Mouse (Mus musculus) hindbrain, embryonic 10.5 days (tissue): ENCODE results near the gene Arhgef3. TPM values are rescaled to one million over a fixed set of nuclear protein-coding genes. Genes with fewer than 3 reads are reported as not detected.

ENCODE experiments used
- DNase-seq: peaks from one replicate; pipeline ENCODE4 v3.0.0-alpha.2; 2017; ENCODE audit warnings: low spot score
- H3K27ac ChIP-seq: fragments of 300-500 bp; sonication (generic); 2 replicates; pipeline ENCODE4 v1.5.1; 2016; ENCODE audit warnings: mild to moderate bottlenecking, moderate library complexity
- H3K27me3 ChIP-seq: fragments of 300-500 bp; sonication (generic); 2 replicates; pipeline ENCODE4 v1.6.1; 2016; ENCODE audit warnings: mild to moderate bottlenecking; ENCODE audit not compliant: poor library complexity, insufficient read depth, severe bottlenecking
- H3K36me3 ChIP-seq: fragments of 300-500 bp; sonication (generic); 2 replicates; pipeline ENCODE4 v1.6.1; 2016; ENCODE audit warnings: mild to moderate bottlenecking, moderate library complexity
- H3K4me1 ChIP-seq: fragments of 300-500 bp; sonication (generic); replicated peaks from 2 replicates; pipeline ENCODE4 v1.6.1; 2016; ENCODE audit warnings: mild to moderate bottlenecking
- H3K4me3 ChIP-seq: fragments of 300-500 bp; sonication (generic); 2 replicates; pipeline ENCODE4 v1.5.1; 2016; ENCODE audit warnings: mild to moderate bottlenecking, moderate library complexity
- H3K9me3 ChIP-seq: fragments of 300-500 bp; sonication (generic); 2 replicates; pipeline ENCODE4 v1.6.1; 2016; ENCODE audit warnings: mild to moderate bottlenecking, moderate library complexity
- WGBS: fragments of 180-500 bp; shearing (Covaris S2); methylation state at CpG from one replicate; pipeline ENCODE4 v1.1.7; 2016; 5-methylcytosine and 5-hydroxymethylcytosine counted together
- polyA plus RNA-seq: library from polyadenylated mRNA; unstranded; fragments of >200 nt; fragmentation: Nextera tagmentation; extraction: Ambion mirVana; gene quantifications from 2 replicates; pipeline ENCODE4 v1.2.1, GENCODE M21; 2016

Gene Arhgef3
- polyA plus RNA-seq, 1 experiment from 2014 or later = 3.6 TPM

DNA sequence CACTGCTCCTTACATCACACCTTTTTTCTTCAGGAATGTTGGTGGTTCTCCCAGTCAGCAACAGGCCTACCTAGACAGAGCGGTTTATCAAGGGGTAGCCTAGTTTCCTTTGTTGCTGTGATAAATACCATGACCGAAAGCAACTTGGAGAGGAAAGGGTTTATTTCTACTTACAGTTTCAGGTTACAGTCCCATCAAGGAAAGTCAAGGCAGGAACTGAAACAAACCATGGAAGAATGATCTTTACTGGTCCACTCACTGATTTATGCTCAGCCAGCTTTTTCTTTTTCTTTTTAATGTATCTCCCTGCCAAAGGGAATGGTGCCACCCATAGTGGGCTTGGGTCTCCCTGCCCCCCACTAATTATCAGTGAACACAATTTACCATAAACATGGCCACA is 291.2 kb downstream of the Arhgef3 start:
- DNase-seq = no peak
- H3K4me3 ChIP-seq = no peak overlapping the region

DNA sequence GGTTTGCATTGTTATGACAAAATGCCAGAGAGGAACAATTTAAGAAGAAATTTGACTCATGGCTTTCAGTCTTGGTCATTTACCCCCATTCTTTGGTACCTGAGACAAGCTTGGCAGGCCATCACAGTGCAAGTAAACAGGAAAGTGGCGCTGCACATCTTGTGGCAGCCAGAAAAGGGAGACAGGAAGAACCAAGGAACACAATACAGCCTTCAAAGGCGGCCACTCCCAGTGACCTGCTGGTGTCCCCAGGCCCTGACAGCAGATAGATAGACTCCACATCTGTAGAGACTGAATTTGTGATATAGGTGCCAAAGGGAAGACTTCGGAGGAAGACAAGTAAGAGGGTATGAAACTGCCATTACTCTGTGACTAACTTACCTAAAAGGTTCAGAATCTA is 293.5 kb downstream of the Arhgef3 start:
- Histone ChIP-seq H3K4me3 (no peak overlapping the region), H3K9me3 (peaks cover 7% of the 10 kb centered on the region; the same call in 1 of the 2 replicates), H3K27me3 (no peaks in the 10 kb centered on the region), H3K36me3 (no peaks in the 10 kb centered on the region), H3K27ac (no peak overlapping the region), H3K4me1 (no peaks in the 10 kb centered on the region)
- 87% methylated on average over 3 of the region's 3 CpGs for WGBS
- no peak for DNase-seq

More for the DNA sequence above, 291.2 kb downstream of the Arhgef3 start:
- Histone ChIP-seq H3K9me3 (peaks cover 7% of the 10 kb centered on the region; the same call in 1 of the 2 replicates), H3K36me3 (no peaks in the 10 kb centered on the region), H3K4me1 (no peaks in the 10 kb centered on the region), H3K27ac (no peak overlapping the region), H3K27me3 (no peaks in the 10 kb centered on the region)
- WGBS = 93% methylated on average over 2 of the region's 2 CpGs

DNA sequence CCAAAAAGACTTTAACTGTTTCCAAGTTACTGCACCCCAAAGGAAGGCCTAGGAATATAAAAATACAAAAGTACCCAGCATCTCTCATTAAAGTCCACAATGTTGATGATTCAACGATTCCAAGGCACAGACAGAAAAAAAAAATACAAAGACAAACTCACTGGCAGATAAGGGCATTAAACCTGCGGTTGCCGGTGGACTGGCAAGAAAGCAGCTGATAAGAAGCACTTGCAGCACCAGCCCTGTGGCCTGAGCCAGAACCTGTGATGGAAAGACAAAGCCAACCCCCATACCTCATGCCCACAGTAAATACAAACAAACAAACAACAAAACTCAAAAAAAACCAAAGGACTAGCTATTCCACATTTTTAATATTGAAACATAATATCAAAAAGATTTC is 295.0 kb downstream of the Arhgef3 start:
- no peaks in the 10 kb centered on the region for H3K4me1 ChIP-seq
- no peak overlapping the region for H3K4me3 ChIP-seq
- DNase-seq = no peak

DNA sequence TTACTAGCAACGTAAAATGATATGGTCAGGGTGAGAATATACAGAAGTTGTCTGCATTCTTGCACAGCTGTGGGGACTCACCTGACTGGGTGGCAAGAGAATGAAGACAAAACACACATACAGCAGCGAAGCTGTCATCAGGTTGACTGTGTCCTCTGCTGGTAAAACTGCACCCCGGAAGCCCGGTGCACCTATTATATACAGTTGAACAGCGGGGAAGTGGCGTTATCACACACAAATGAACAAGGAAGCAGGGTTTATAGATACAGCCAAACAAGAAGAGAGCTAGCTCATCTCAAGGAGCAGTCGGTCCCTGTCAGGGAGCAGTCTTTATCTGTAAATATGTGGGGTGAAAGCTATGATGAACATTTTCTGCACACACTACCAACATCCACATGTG is 296.8 kb downstream of the Arhgef3 start:
- 93% methylated on average over 7 of the region's 7 CpGs for WGBS
- Histone ChIP-seq H3K4me3 (no peak overlapping the region), H3K4me1 (no peaks in the 10 kb centered on the region), H3K36me3 (no peaks in the 10 kb centered on the region), H3K27me3 (no peaks in the 10 kb centered on the region), H3K9me3 (peaks cover 7% of the 10 kb centered on the region; the same call in 1 of the 2 replicates), H3K27ac (no peak overlapping the region)
- DNase-seq = no peak

More for the DNA sequence above, 295.0 kb downstream of the Arhgef3 start:
- no peaks in the 10 kb centered on the region for H3K27me3 ChIP-seq
- H3K9me3 ChIP-seq = peaks cover 7% of the 10 kb centered on the region; the same call in 1 of the 2 replicates
- H3K36me3 ChIP-seq = no peaks in the 10 kb centered on the region
- WGBS = 91% methylated on average over 3 of the region's 3 CpGs
- no peak overlapping the region for H3K27ac ChIP-seq

DNA sequence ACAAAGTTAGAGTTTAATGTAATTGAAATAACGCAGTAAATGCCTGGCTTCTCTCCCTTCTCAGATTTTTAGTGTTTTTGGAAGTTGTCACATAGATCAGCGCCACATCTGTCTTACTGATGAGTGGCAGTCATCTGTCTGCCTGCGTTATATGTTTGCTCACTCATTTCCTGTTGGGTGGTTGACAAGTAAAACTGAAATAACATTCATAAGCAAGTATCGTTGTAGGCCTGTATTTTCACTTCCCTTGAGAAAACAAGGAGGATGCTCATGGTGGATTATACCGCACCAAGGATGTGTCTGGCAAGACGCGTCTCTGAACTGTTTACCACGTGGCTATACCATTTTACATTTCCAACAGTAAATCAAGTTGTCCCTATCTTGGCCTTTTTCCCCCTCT is 298.0 kb downstream of the Arhgef3 start:
- Histone ChIP-seq H3K4me1 (no peaks in the 10 kb centered on the region), H3K4me3 (no peak overlapping the region), H3K27ac (no peak overlapping the region), H3K9me3 (peaks cover 7% of the 10 kb centered on the region; the same call in 1 of the 2 replicates), H3K27me3 (no peaks in the 10 kb centered on the region), H3K36me3 (no peaks in the 10 kb centered on the region)
- no peak for DNase-seq
- WGBS = 85% methylated on average over 8 of the region's 8 CpGs

DNA sequence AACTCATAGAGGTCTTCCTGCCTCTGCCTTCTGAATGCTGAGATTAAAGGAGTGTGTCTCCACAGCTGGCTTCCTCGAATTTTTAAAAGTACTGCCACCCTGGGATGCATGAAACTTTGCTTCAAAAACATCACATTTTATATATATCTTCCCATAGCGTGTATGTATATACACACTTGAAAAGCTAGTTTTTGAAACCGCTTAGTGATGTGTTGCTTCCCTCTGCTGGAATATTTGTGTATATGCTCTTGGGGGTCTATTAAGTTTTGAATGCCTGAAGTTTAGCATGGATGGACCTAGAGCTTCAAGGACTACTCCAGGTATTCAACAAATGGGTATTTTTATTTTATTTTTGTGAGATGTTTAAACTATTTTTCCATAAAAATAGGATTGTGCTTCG is 299.3 kb downstream of the Arhgef3 start:
- no peak for DNase-seq
- H3K9me3 ChIP-seq = peaks cover 7% of the 10 kb centered on the region; the same call in 1 of the 2 replicates
- no peaks in the 10 kb centered on the region for H3K4me1 ChIP-seq
- no peaks in the 10 kb centered on the region for H3K27me3 ChIP-seq
- no peak overlapping the region for H3K27ac ChIP-seq
- WGBS = 55% methylated on average over 4 of the region's 4 CpGs
- H3K36me3 ChIP-seq = no peaks in the 10 kb centered on the region
- no peak overlapping the region for H3K4me3 ChIP-seq

DNA sequence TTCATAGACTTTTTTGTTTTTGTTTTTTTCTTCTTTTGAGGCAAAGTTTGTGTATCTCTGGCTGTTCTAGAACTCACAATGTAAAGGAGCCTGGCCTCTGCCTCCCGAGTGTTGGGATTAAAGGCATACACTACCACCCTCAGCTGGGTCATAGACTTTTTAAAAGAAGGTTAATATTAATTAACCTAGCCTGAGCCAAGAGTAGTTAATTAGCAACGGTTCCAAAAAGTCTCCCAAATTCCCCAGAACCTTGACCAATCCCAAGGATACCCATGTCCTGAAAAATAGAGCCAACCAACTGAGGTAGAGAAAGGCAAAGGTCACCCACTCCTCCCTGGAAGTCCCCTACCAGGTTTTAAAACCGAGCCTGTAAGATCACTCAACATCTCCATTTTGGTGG is 306.1 kb downstream of the Arhgef3 start:
- Histone ChIP-seq H3K36me3 (no peaks in the 10 kb centered on the region), H3K27me3 (no peaks in the 10 kb centered on the region), H3K27ac (no peak overlapping the region), H3K9me3 (0 out of 2 replicates have a peak, but pooled peaks cover 2% of the 10 kb centered on the region), H3K4me1 (no peaks in the 10 kb centered on the region), H3K4me3 (no peak overlapping the region)
- no peak for DNase-seq
- WGBS = 83% methylated on average over 3 of the region's 3 CpGs

DNA sequence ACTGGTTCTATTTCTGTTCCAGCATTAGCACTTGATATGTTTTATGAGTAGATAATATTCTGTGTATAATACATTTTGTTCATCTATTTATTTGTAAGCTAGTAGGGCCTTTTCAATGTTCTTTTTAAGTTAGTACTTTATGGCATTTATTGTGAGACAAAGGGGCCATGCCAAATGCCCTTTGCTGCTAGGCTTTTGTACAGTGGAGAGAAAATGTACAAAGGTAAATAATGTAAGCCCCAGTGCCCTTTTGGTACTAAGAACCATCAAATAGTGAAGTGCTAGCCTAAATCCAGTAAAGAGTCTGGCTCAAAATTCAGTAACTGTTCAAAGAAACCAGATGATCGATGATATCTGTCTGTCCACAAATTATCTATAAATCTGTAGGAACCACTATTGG is 307.6 kb downstream of the Arhgef3 start:
- Histone ChIP-seq H3K27me3 (peaks cover 5% of the 10 kb centered on the region), H3K27ac (no peak overlapping the region), H3K9me3 (peaks cover 2% of the 10 kb centered on the region; the same call in 1 of the 2 replicates), H3K4me1 (no peaks in the 10 kb centered on the region), H3K36me3 (no peaks in the 10 kb centered on the region), H3K4me3 (no peak overlapping the region)
- WGBS = 93% methylated on average over 1 of the region's 1 CpGs
- DNase-seq = no peak

DNA sequence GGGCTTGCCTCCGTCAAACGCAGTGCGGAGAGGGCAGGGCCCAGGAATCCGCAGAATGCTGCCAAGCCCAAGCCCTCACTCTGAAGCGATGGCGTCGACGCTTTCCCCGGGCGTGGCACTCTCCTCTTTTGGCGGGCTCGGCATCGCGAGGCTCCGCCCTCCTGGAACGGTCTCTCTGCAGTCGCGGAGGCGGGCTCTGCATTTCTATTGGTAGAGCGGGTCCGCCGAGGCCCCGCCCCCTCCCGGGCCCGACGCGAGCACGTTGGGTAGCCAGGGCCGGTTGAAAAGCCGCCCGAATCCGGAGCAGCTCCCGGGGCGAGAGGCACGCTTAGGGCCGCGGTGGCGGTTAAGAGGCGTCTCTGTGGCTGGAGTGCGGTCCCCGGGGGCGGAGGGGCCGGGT is 313.9 kb downstream of the Arhgef3 start, which contains the start of gene Fam208a:
TSS of gene Fam208a (plus strand) at position 262 of the 400 bp plus-strand sequence.
- Histone ChIP-seq H3K36me3 (peaks cover 33% of the 10 kb centered on the region), H3K27me3 (peaks cover 16% of the 10 kb centered on the region), H3K4me3 (peak within 1 kb of the TSS; percentile 74), H3K4me1 (peaks cover 14% of the 10 kb centered on the region), H3K9me3 (peaks cover 24% of the 10 kb centered on the region), H3K27ac (peak within 1 kb of the TSS; percentile 99)
- WGBS = 1% methylated on average over 43 of the region's 43 CpGs
- DNase-seq = peak; percentile 91

DNA sequence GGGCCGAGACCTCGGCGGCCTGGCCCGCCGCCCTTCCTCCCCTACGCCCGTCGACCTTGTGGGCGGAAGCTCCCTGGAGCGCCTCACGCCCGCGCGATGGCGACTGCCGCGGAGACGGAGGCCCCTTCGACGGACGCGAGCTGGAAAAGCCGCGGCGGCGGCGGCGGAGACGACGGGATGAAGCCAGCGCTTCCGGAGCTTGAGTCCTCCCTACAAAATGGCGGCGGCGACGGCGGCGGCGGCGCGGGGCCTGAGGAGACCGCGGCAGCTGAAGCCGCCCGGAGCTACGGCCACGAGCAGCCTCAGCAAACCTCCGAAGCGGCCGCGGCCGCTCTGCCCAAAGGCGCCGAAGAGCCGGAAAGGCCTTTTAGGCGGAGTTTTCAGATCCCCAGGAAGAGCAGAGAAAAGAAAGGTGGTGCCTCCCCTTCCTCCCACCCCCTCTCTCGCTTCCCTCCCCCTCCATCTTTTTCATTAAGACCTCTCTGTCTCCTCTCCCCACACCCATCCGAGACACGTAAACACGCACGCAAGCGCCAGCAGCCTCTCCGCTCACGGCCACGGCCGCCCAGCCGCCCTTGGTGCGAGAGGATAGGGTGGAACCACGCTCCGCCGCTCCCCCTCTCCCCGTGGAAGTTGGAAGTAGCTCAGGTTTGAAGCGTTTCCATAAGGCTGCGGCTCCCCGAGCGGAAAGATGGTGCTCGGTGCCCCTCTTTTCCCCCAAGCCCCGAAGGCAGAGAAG is 314.4 kb downstream of the Arhgef3 start:
- peaks cover 24% of the 10 kb centered on the region for H3K9me3 ChIP-seq
- peak; percentile 77 for DNase-seq
- peak overlapping the region; percentile 99 for H3K27ac ChIP-seq
- peak overlapping the region; percentile 74 for H3K4me3 ChIP-seq
- WGBS = under 1% methylated on average over 78 of the region's 78 CpGs
- peaks cover 16% of the 10 kb centered on the region for H3K27me3 ChIP-seq
- peaks cover 39% of the 10 kb centered on the region for H3K36me3 ChIP-seq
- peaks cover 14% of the 10 kb centered on the region for H3K4me1 ChIP-seq

DNA sequence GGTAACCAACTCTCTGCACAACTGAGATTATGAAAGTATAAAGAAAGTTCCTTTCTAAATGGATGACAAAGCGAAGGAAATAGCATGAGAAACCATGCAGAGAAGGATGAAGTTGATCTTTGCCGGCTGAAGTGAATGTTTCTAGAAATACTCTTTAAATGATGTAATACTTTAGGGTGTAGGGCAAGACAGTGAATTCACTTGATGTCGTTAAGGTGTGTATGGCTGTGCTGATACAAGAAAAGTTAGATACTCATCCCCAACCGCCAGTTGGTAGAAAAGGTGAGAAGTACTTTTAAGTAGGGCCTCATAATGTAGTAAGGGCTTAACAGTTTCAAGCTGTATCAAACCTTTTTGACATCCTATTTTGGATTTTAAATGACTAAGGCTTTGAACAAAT is 315.6 kb downstream of the Arhgef3 start:
- peaks cover 16% of the 10 kb centered on the region for H3K27me3 ChIP-seq
- WGBS = 96% methylated on average over 4 of the region's 4 CpGs
- H3K4me1 ChIP-seq = peaks cover 14% of the 10 kb centered on the region
- DNase-seq = no peak
- H3K4me3 ChIP-seq = peak overlapping the region; percentile 74
- peaks cover 22% of the 10 kb centered on the region for H3K9me3 ChIP-seq
- no peak overlapping the region for H3K27ac ChIP-seq
- peaks cover 48% of the 10 kb centered on the region for H3K36me3 ChIP-seq

DNA sequence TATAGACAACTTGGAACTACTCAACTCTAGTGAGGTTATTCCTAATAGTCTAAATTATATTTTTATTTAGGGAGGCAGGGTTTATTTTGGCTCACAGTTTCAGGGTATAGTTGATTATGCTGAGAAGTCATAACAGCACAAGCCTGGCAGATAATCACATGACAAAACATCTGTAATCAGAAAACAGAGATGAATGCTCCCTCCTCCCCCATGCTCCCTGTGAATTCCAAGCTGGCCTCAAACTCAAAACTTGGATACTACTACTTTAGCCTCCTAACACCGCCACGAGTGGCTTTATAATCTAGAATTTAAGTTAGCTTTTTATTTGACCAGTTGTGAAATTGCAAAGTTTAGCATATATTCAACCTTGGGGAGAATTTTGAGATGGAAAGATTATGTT is 317.4 kb downstream of the Arhgef3 start:
- no peak for DNase-seq
- 93% methylated on average over 2 of the region's 2 CpGs for WGBS
- peaks cover 14% of the 10 kb centered on the region for H3K4me1 ChIP-seq
- H3K9me3 ChIP-seq = peaks cover 22% of the 10 kb centered on the region
- H3K36me3 ChIP-seq = peaks cover 58% of the 10 kb centered on the region
- no peak overlapping the region for H3K4me3 ChIP-seq
- no peak overlapping the region for H3K27ac ChIP-seq
- H3K27me3 ChIP-seq = peaks cover 14% of the 10 kb centered on the region

DNA sequence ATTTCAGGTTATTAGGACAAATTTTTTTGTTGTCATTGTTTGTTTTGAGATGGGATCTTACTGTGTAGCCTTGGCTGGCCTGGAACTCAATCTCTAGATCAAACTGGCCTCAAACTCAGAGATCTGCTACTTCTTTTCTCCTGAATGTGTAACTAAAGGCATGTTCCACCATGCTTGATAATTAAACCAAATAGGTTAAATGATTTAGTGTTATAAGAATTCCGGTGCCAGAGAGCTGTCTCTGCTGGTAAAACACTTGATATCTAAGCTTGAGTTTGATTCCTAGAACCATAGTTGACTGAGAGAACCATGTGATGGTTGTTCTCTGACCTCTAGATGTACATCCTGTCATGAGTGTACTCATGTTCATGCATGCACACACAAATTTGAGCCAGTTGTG is 321.4 kb downstream of the Arhgef3 start:
- Histone ChIP-seq H3K36me3 (peaks cover 64% of the 10 kb centered on the region), H3K4me3 (no peak overlapping the region), H3K9me3 (peaks cover 10% of the 10 kb centered on the region; the same call in 1 of the 2 replicates), H3K27ac (no peak overlapping the region), H3K27me3 (no peaks in the 10 kb centered on the region), H3K4me1 (no peaks in the 10 kb centered on the region)
- DNase-seq = no peak
- WGBS = 90% methylated on average over 1 of the region's 1 CpGs
